In the genomic region with DNA sequence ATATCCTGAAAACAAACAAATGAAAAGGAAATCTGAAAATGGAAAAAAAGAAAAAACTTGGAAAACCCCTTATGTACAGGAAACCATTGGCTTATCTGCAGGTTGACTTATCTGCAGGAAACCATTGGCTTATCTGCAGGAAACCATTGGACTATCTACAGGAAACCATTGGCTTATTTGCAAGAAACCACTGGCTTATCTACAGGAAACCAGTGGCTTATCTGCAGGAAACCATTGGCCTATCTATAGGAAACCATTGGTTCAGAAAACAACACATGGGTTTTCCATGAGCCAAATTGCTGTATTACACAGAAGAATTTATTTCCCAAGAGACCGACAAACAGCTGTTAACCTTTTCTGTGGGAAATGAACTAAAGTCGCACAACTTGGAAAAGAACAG, we compare ENCODE assay signal across 24 mouse cellular contexts. TPM values are rescaled to one million over a fixed set of nuclear protein-coding genes. Genes with fewer than 3 reads are reported as not detected.
A peak's percentile ranks its signal among the peaks of the same experiment; 100 is the strongest.
DNase-seq lines count a peak whose midpoint lies in the region; ATAC-seq and TF ChIP-seq lines count a peak whose summit lies in the region.
"Had no signal": no experiment of that assay in that cellular context is flagged by ENCODE, and none has a peak within 500 bp of the region (broad histone marks: within the 10 kb centered on the region; RNA-seq: fewer than 3 reads in every experiment).

No protein-coding gene starts in this region.

- no peak for TF ChIP-seq CTCF in heart, adult 2 months (IDR thresholded peaks at IDR 0.05)
- TF ChIP-seq CTCF in MEL (IDR thresholded peaks at IDR 0.05 in 2 of 3, conservative IDR thresholded peaks at IDR 0.05 in 1 of 3; ENCODE audit: control insufficient read depth in 1 of 3, insufficient read depth in 1 of 3, low read depth in 2 of 3, low read length in 3 of 3, poor library complexity in 1 of 3, severe bottlenecking in 1 of 3): no peak

- no peaks in the 10 kb centered on the region for H3K79me2 ChIP-seq in heart, adult 2 months (replicated peaks; ENCODE audit: control insufficient read depth, insufficient read depth, low read length)
- no peaks in the 10 kb centered on the region for H3K79me2 ChIP-seq in MEL (ENCODE audit: control insufficient read depth, insufficient read depth, low read length, poor library complexity)

- no peaks in the 10 kb centered on the region for H3K36me3 ChIP-seq in heart, adult 2 months (ENCODE audit: control insufficient read depth, insufficient read depth, low read length)
- H3K36me3 ChIP-seq in kidney, embryonic 15.5 days: no peaks in the 10 kb centered on the region
- H3K36me3 ChIP-seq in MEL (ENCODE audit: control insufficient read depth in 1 of 2, insufficient read depth in 2 of 2, low read length in 2 of 2): no peaks in the 10 kb centered on the region
- no peaks in the 10 kb centered on the region for H3K36me3 ChIP-seq in midbrain, embryonic 16.5 days (ENCODE audit: control insufficient read depth, insufficient read depth, low read length)
- H3K36me3 ChIP-seq: hindbrain, embryonic 10.5 days; midbrain, embryonic 15.5 days had no signal

- H3K4me1 ChIP-seq in heart, adult 2 months (ENCODE audit: control insufficient read depth, insufficient read depth, low read length): no peaks in the 10 kb centered on the region
- H3K4me1 ChIP-seq in kidney, embryonic 15.5 days: no peaks in the 10 kb centered on the region
- no peaks in the 10 kb centered on the region for H3K4me1 ChIP-seq in MEL (ENCODE audit: control insufficient read depth in 1 of 2, insufficient read depth in 2 of 2, low read length in 2 of 2)
- no peaks in the 10 kb centered on the region for H3K4me1 ChIP-seq in midbrain, embryonic 16.5 days (ENCODE audit: control insufficient read depth, insufficient read depth, low read length)
- H3K4me1 ChIP-seq: hindbrain, embryonic 10.5 days; megakaryocyte, embryonic 14.5 days; midbrain, embryonic 15.5 days had no signal

- 0 out of 2 replicates have a peak, but pooled peaks cover 2% of the 10 kb centered on the region for H3K27me3 ChIP-seq in heart, adult 2 months (ENCODE audit: control insufficient read depth, insufficient read depth, low read length)
- no peaks in the 10 kb centered on the region for H3K27me3 ChIP-seq in kidney, embryonic 15.5 days
- H3K27me3 ChIP-seq in MEL (ENCODE audit: control insufficient read depth in 1 of 2, insufficient read depth in 2 of 2, low read length in 2 of 2): no peaks in the 10 kb centered on the region
- no peaks in the 10 kb centered on the region for H3K27me3 ChIP-seq in midbrain, embryonic 16.5 days (ENCODE audit: control insufficient read depth, insufficient read depth, low read depth, low read length)
- H3K27me3 ChIP-seq: megakaryocyte, embryonic 14.5 days; midbrain, embryonic 15.5 days had no signal

- no peak for ATAC-seq in kidney, embryonic 15.5 days (replicated peaks; ENCODE audit: low FRiP score)
- ATAC-seq in midbrain, embryonic 16.5 days: no peak
- ATAC-seq: forebrain, embryonic 14.5 days; liver, postnatal 0 days; midbrain, embryonic 15.5 days had no signal

- no peak for TF ChIP-seq RAD21 in MEL (IDR thresholded peaks at IDR 0.05; ENCODE audit: low read depth, low read length)

- no peak for DNase-seq in heart, adult 2 months
- DNase-seq in heart, postnatal 4 days: no peak
- DNase-seq in kidney, adult 9 months: peak; percentile 69
- DNase-seq in MEL (ENCODE audit: low read depth, low spot score): peak; percentile 7
- DNase-seq in lung, postnatal 25 days (ENCODE audit: low spot score): peak; percentile 13
- DNase-seq: adrenal gland, postnatal 36 days; cerebellum, adult 8-10 months; gastrocnemius, postnatal 25 days; liver; liver, postnatal 0 days; retina, postnatal 1 day; right cerebral cortex, postnatal 4 days; thymus, adult 18-20 months had no signal

- no peak overlapping the region for H3K4me3 ChIP-seq in heart, adult 2 months
- H3K4me3 ChIP-seq in kidney, embryonic 15.5 days (replicated peaks): no peak overlapping the region
- H3K4me3 ChIP-seq in MEL (ENCODE audit: control insufficient read depth in 1 of 2, insufficient read depth in 1 of 2, low read depth in 2 of 2, low read length in 2 of 2): no peak overlapping the region
- H3K4me3 ChIP-seq in midbrain, embryonic 16.5 days (ENCODE audit: low read depth, low read length): no peak overlapping the region
- H3K4me3 ChIP-seq: erythroblast, embryonic 14.5 days; hindbrain, embryonic 10.5 days; megakaryocyte, embryonic 14.5 days; midbrain, embryonic 15.5 days had no signal

- peak; percentile 68; the same call in 1 of the 2 replicates for TF ChIP-seq POLR2A in heart, adult 2 months (IDR thresholded peaks at IDR 0.05; ENCODE audit: insufficient read depth, low read depth, low read length)
- TF ChIP-seq POLR2A in MEL (IDR thresholded peaks at IDR 0.05; ENCODE audit: control insufficient read depth in 1 of 2, insufficient read depth in 1 of 2, low read depth in 1 of 2, low read length in 2 of 2, poor library complexity in 1 of 2): no peak

- no peak overlapping the region for H3K27ac ChIP-seq in heart, adult 2 months
- H3K27ac ChIP-seq in kidney, embryonic 15.5 days: no peak overlapping the region
- H3K27ac ChIP-seq in MEL (ENCODE audit: control insufficient read depth, low read depth, low read length): no peak overlapping the region
- H3K27ac ChIP-seq in midbrain, embryonic 16.5 days (ENCODE audit: low read length): no peak overlapping the region
- H3K27ac ChIP-seq: hindbrain, embryonic 10.5 days; midbrain, embryonic 15.5 days had no signal

- H3K4me2 ChIP-seq in kidney, embryonic 15.5 days: no peak overlapping the region
- H3K4me2 ChIP-seq in midbrain, embryonic 16.5 days (ENCODE audit: low read length): no peak overlapping the region
- H3K4me2 ChIP-seq: midbrain, embryonic 15.5 days had no signal

- no peaks in the 10 kb centered on the region for H3K9me3 ChIP-seq in kidney, embryonic 15.5 days (replicated peaks)
- no peaks in the 10 kb centered on the region for H3K9me3 ChIP-seq in MEL (replicated peaks; ENCODE audit: insufficient read depth, low read length)
- H3K9me3 ChIP-seq in midbrain, embryonic 16.5 days (replicated peaks; ENCODE audit: control insufficient read depth, low read length, poor library complexity, severe bottlenecking): no peaks in the 10 kb centered on the region
- H3K9me3 ChIP-seq: hindbrain, embryonic 10.5 days; midbrain, embryonic 15.5 days had no signal

- no peak for TF ChIP-seq EP300 in heart, adult 2 months (IDR thresholded peaks at IDR 0.05; ENCODE audit: insufficient read depth, low read depth, low read length)
- TF ChIP-seq EP300 in MEL (IDR thresholded peaks at IDR 0.05; ENCODE audit: low read depth in 1 of 2, low read length in 2 of 2): peak; percentile 13 to 48; a peak in 1 of 4 replicates

- WGBS in heart, adult 2 months: 46% methylated on average over 2 of the region's 2 CpGs
- WGBS in kidney, embryonic 15.5 days: 66% methylated on average over 2 of the region's 2 CpGs
- WGBS in midbrain, embryonic 16.5 days: 86% methylated on average over 2 of the region's 2 CpGs

- intact Hi-C loops in heart, adult 2 months (cut with DNase I): no loop called here

- H3K9ac ChIP-seq in heart, adult 2 months (ENCODE audit: low read depth, low read length): no peak overlapping the region
- no peak overlapping the region for H3K9ac ChIP-seq in kidney, embryonic 15.5 days
- no peak overlapping the region for H3K9ac ChIP-seq in MEL (ENCODE audit: control insufficient read depth, low read depth, low read length, poor library complexity, severe bottlenecking)
- no peak overlapping the region for H3K9ac ChIP-seq in midbrain, embryonic 16.5 days (ENCODE audit: low read depth, low read length)
- H3K9ac ChIP-seq: liver, postnatal 0 days; midbrain, embryonic 15.5 days had no signal

RNA-seq across cellular contexts. Expression of gene Olfr1378, which starts 1.4 kb away (rescaled TPM):
- total RNA-seq in heart, adult 2 months (2021): not detected
- polyA plus RNA-seq in heart, adult 2 months (2012; rRNA removed): not detected in 2 replicates
- total RNA-seq in heart, postnatal 4 days (2021): not detected
- not detected in 2 replicates for polyA plus RNA-seq in kidney, embryonic 15.5 days (2015; fragmentation: Nextera tagmentation; extraction: Ambion mirVana)
- not detected in 2 replicates for total RNA-seq in MEL (2012; rRNA removed)
- polyA plus RNA-seq in MEL (2012; ENCODE audit: insufficient read depth in 1 of 2, insufficient read length in 2 of 2, low read depth in 1 of 2, low replicate concordance in 2 of 2, missing spikeins in 1 of 2): not detected
- polyA plus RNA-seq in midbrain, embryonic 16.5 days (2015; fragmentation: Nextera tagmentation; extraction: Ambion mirVana): not detected in 2 replicates
- total RNA-seq: adrenal gland, postnatal 36 days; gastrocnemius, postnatal 25 days; layer of hippocampus, postnatal 14 days; left cerebral cortex, postnatal 14 days had no signal
- polyA plus RNA-seq: C2C12; forebrain, embryonic 14.5 days; hindbrain, embryonic 10.5 days; large intestine, adult 2 months; liver, postnatal 0 days; midbrain, embryonic 15.5 days had no signal

RNA-seq across cellular contexts. Expression of gene Prop1, which starts 11.3 kb away (rescaled TPM):
- not detected for total RNA-seq in heart, adult 2 months (2021)
- polyA plus RNA-seq in heart, adult 2 months (2012; rRNA removed): not detected in 2 replicates
- not detected for total RNA-seq in heart, postnatal 4 days (2021)
- not detected in 2 replicates for polyA plus RNA-seq in kidney, embryonic 15.5 days (2015; fragmentation: Nextera tagmentation; extraction: Ambion mirVana)
- total RNA-seq in MEL (2012; rRNA removed): not detected in 2 replicates
- not detected for polyA plus RNA-seq in MEL (2012; ENCODE audit: insufficient read depth in 1 of 2, insufficient read length in 2 of 2, low read depth in 1 of 2, low replicate concordance in 2 of 2, missing spikeins in 1 of 2)
- not detected in 2 replicates for polyA plus RNA-seq in midbrain, embryonic 16.5 days (2015; fragmentation: Nextera tagmentation; extraction: Ambion mirVana)
- total RNA-seq: adrenal gland, postnatal 36 days; gastrocnemius, postnatal 25 days; layer of hippocampus, postnatal 14 days; left cerebral cortex, postnatal 14 days had no signal
- polyA plus RNA-seq: C2C12; erythroblast, embryonic 14.5 days; forebrain, embryonic 14.5 days; hindbrain, embryonic 10.5 days; large intestine, adult 2 months; liver, postnatal 0 days; midbrain, embryonic 15.5 days had no signal

RNA-seq across cellular contexts. Expression of gene Olfr1377, which starts 16.9 kb away (rescaled TPM):
- not detected for total RNA-seq in heart, adult 2 months (2021)
- not detected in 2 replicates for polyA plus RNA-seq in heart, adult 2 months (2012; rRNA removed)
- not detected for total RNA-seq in heart, postnatal 4 days (2021)
- not detected in 2 replicates for polyA plus RNA-seq in kidney, embryonic 15.5 days (2015; fragmentation: Nextera tagmentation; extraction: Ambion mirVana)
- total RNA-seq in MEL (2012; rRNA removed): not detected in 2 replicates
- not detected for polyA plus RNA-seq in MEL (2012; ENCODE audit: insufficient read depth in 1 of 2, insufficient read length in 2 of 2, low read depth in 1 of 2, low replicate concordance in 2 of 2, missing spikeins in 1 of 2)
- not detected in 2 replicates for polyA plus RNA-seq in midbrain, embryonic 16.5 days (2015; fragmentation: Nextera tagmentation; extraction: Ambion mirVana)
- total RNA-seq: adrenal gland, postnatal 36 days; gastrocnemius, postnatal 25 days; layer of hippocampus, postnatal 14 days; left cerebral cortex, postnatal 14 days had no signal
- polyA plus RNA-seq: C2C12; erythroblast, embryonic 14.5 days; forebrain, embryonic 14.5 days; hindbrain, embryonic 10.5 days; large intestine, adult 2 months; liver, postnatal 0 days; midbrain, embryonic 15.5 days had no signal

RNA-seq across cellular contexts. Expression of gene 4933414I15Rik, which starts 21.3 kb away (rescaled TPM):
- total RNA-seq in heart, adult 2 months (2021): not detected
- not detected in 2 replicates for polyA plus RNA-seq in heart, adult 2 months (2012; rRNA removed)
- not detected for total RNA-seq in heart, postnatal 4 days (2021)
- polyA plus RNA-seq in kidney, embryonic 15.5 days (2015; fragmentation: Nextera tagmentation; extraction: Ambion mirVana): not detected in 2 replicates
- total RNA-seq in MEL (2012; rRNA removed): not detected in 2 replicates
- polyA plus RNA-seq in MEL (2012; ENCODE audit: insufficient read depth in 1 of 2, insufficient read length in 2 of 2, low read depth in 1 of 2, low replicate concordance in 2 of 2, missing spikeins in 1 of 2): not detected
- not detected in 2 replicates for polyA plus RNA-seq in midbrain, embryonic 16.5 days (2015; fragmentation: Nextera tagmentation; extraction: Ambion mirVana)
- total RNA-seq: adrenal gland, postnatal 36 days; gastrocnemius, postnatal 25 days; layer of hippocampus, postnatal 14 days; left cerebral cortex, postnatal 14 days had no signal
- polyA plus RNA-seq: C2C12; erythroblast, embryonic 14.5 days; forebrain, embryonic 14.5 days; hindbrain, embryonic 10.5 days; large intestine, adult 2 months; liver, postnatal 0 days; midbrain, embryonic 15.5 days had no signal

RNA-seq across cellular contexts. Expression of gene Zfp354b, which starts 33.5 kb away (rescaled TPM):
- total RNA-seq in heart, adult 2 months (2021): 1 to 10 TPM; 1.3 TPM
- polyA plus RNA-seq in heart, adult 2 months (2012; rRNA removed): 0.45 and 0.79 TPM in 2 replicates
- total RNA-seq in heart, postnatal 4 days (2021): under 1 TPM; 0.88 to 0.92 TPM
- polyA plus RNA-seq in kidney, embryonic 15.5 days (2015; fragmentation: Nextera tagmentation; extraction: Ambion mirVana): 1.5 and 1.6 TPM in 2 replicates
- total RNA-seq in MEL (2012; rRNA removed): not detected in 2 replicates
- polyA plus RNA-seq in MEL (2012; ENCODE audit: insufficient read depth in 1 of 2, insufficient read length in 2 of 2, low read depth in 1 of 2, low replicate concordance in 2 of 2, missing spikeins in 1 of 2): not detected
- polyA plus RNA-seq in midbrain, embryonic 16.5 days (2015; fragmentation: Nextera tagmentation; extraction: Ambion mirVana): 4.9 and 6.1 TPM in 2 replicates
- polyA plus RNA-seq: erythroblast, embryonic 14.5 days; large intestine, adult 2 months had no signal

Comparison
In these comparisons a context has a peak if more than half of its experiments do, and no peak if none do; other contexts are left out.
1. DNase-seq: peak in kidney, adult 9 months (single experiment), MEL (single experiment) and lung, postnatal 25 days (single experiment); none in heart, adult 2 months (0 of 2) and heart, postnatal 4 days (single experiment).